Mouse (Mus musculus) adrenal gland, adult 18-20 months (tissue): Measurements from ENCODE around the gene Gm49394. TPM values are rescaled to one million over a fixed set of nuclear protein-coding genes. Genes with fewer than 3 reads are reported as not detected.

Experiments
- DNase-seq, 2 experiments: peaks; one replicate each; pipeline ENCODE4 v3.0.0; 2021 to 2022; ENCODE audit warnings: low spot score in 2 of 2
- microRNA-seq, 2 experiments: library from miRNA; unstranded; fragments of <30 nt; microRNA quantifications; one replicate each; pipeline ENCODE4 v1.2.0; 2021; ENCODE audit warnings: borderline number of aligned reads in 2 of 2
- total RNA-seq, 2 experiments: library from RNA; stranded (reverse); gene quantifications; 1 replicate in 1 of 2; 2 replicates in 1 of 2; pipeline ENCODE4 v1.2.3; 2021

Gm49394 gene
- total RNA-seq, 2 experiments from 2014 or later, result not detected

GRCm38 (mm10) chr7:142659181-142659681 lies 10.5 kb downstream of the Gm49394 start:
- DNase-seq, result peak in 1 of 2 experiments; percentile 33

DNA sequence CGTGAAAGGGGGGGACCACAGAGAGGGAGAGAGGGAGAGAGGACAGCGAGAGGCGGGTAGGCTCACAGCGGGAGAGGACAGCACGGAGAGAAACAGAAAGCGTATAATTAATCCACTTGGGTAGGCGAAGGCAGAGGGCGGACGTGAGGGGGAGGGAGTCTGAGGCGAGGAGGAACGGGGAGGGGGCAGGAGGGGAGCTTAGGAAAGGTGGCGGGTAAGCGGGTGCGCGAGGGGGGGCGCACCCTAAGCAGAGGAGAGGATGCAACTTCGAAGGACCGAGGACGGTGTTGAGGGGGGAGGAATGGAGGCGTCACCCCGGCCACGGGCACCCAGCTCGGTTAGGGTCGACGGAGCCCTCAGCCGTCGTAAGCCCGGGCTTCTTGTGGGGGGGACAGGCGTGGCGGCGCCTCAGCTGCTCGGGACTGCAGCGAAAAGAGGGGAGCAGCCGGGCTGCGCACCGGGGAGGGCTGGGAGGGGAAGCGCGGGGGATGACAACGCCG lies 11.0 kb downstream of the Gm49394 start:
- DNase-seq, result no peak

DNA sequence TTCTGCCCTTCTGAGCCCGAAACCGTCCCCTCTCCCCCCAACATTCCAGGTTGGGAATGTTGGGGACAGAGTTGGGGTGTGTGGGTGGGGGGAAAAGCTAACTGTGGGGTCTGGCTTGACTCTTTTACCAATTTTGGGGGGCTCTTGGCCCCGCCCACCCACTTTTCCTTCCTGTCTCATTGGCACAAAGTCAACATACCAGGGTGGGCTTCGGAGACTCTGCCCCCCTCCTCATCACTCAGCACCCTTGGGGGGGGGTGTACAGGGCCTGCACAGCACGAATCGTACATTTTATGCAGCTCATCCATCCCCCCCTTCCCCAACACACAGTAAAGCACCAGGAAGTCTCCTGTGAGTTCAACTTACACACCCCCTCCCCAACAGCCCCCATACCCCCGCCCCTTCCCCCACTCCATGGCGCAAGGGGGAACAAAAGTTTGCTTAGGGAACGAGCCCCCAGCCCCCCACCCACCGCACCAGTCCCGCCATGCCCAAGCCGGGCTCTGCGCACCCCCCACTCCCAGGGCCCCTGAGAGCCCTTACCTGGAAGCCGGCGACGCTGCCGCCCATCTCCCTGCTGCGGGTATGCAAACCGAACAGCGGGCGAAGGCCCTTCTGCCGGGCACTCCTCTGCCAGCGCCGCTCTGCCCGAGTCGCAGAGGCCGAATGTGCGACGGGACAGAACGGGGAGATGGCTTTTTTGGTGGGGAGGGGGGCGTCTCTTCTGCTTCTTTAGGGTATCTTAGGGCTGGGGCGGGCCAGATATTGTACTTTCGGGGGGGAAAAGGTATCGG lies 11.7 kb downstream of the Gm49394 start:
- DNase-seq, result no peak

DNA sequence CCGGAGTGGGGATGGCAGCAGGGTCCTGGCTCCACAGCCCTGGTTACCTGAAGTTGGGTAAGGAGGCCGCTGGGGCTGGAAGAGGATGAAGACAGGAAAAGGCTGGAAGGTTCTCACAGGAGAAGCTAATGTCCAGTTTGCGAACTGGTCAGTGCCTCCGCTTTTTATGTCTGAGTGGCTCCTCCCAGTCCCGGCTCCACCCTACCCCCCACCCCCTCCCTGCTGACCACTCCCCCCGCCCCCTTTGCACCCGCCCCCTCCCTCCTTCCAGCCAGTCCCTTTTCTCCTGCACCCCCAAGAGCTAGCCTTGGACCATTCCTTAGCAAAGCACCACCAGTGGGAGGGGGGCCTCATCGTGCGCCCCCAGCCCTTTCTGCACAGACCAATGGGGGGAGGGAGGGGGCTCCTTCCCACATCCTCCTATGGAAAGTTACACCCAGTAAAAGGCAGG lies 12.4 kb downstream of the Gm49394 start:
- no peak for DNase-seq

- no peak for DNase-seq
Measured at GRCm38 (mm10) chr7:142656055-142656454, 13.7 kb downstream of the Gm49394 start.

GRCm38 (mm10) chr7:142655633-142656032 lies 14.1 kb downstream of the Gm49394 start:
- DNase-seq, result no peak

GRCm38 (mm10) chr7:142653726-142654125 lies 16.0 kb downstream of the Gm49394 start:
- no peak for DNase-seq

- no peak for DNase-seq
Measured at GRCm38 (mm10) chr7:142646676-142647075, 23.1 kb downstream of the Gm49394 start.

- DNase-seq, result no peak
Measured at GRCm38 (mm10) chr7:142645045-142645444, 24.7 kb downstream of the Gm49394 start.

DNA sequence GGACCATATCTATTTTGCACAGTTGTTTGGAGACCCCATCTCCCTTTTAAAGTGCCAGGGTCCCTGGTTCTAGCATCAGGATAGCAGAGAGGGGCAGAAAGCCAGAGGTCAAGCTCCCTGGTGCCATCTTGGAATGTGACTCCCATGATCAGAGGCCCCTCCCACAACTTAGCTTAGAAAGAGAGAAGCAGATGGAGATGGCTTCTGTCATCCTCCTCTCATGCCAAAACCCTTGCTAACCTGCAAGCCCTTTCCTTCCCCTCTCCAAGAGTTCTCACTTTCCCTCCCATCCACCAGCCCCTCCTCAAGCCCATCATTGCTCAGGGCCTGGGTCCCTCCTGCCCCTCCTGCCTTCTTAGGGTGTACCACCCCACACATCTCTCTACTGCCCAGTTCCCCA lies 33.6 kb downstream of the Gm49394 start:
- DNase-seq, result no peak

- no peak for DNase-seq
Measured at GRCm38 (mm10) chr7:142630691-142631090, 39.1 kb downstream of the Gm49394 start.

GRCm38 (mm10) chr7:142629806-142630205 lies 39.9 kb downstream of the Gm49394 start:
- DNase-seq, result no peak

GRCm38 (mm10) chr7:142622180-142622579 lies 47.6 kb downstream of the Gm49394 start:
- DNase-seq, result no peak

- DNase-seq, result no peak
Measured at GRCm38 (mm10) chr7:142613077-142613476, 56.7 kb downstream of the Gm49394 start.

- DNase-seq, result peak; percentile 56 to 68
Measured at GRCm38 (mm10) chr7:142610627-142611406, 58.9 kb downstream of the Gm49394 start.

GRCm38 (mm10) chr7:142600921-142601320 lies 68.8 kb downstream of the Gm49394 start:
- no peak for DNase-seq

Small RNA genes within 50 kb of the gene (microRNA-seq; reads per million reads assigned to microRNA genes)
- 25.5 to 25.7 reads per million in 2 experiments for gene Mir483

Other genes with a start within 250 kb of the Gm49394 start
- not detected for gene Syt8, start 235.1 kb downstream of the Gm49394 start, total RNA-seq
- gene Tnni2, start 228.1 kb downstream of the Gm49394 start, total RNA-seq, result 10 to 100 TPM in 1 of 2 experiments, under 1 TPM in 1; 0.83 to 10.2 TPM
- 10 to 100 TPM; 17.0 to 24.2 TPM for gene Lsp1, start 209.1 kb downstream of the Gm49394 start, total RNA-seq
- gene Tnnt3, start 171.1 kb downstream of the Gm49394 start, total RNA-seq, result 10 to 100 TPM in 1 of 2 experiments, under 1 TPM in 1; 0.83 to 16.2 TPM
- 1 to 10 TPM; 2.9 to 3.0 TPM for gene Mrpl23, start 137.3 kb downstream of the Gm49394 start, total RNA-seq
- gene Igf2, start 3.1 kb downstream of the Gm49394 start, total RNA-seq, result 10 to 100 TPM; 15.2 to 22.1 TPM
- gene Ins2, start 73.4 kb upstream of the Gm49394 start, total RNA-seq, result not detected